Mouse (Mus musculus) right cerebral cortex, postnatal 36 days (tissue): ENCODE results near the gene Eftud2.

Experiments used
- DNase-seq, 2 experiments: peaks; one replicate each; pipeline ENCODE4 v3.0.0; 2022; ENCODE audit warnings: low spot score in 2 of 2, mixed read lengths in 1 of 2

Eftud2 gene

DNA sequence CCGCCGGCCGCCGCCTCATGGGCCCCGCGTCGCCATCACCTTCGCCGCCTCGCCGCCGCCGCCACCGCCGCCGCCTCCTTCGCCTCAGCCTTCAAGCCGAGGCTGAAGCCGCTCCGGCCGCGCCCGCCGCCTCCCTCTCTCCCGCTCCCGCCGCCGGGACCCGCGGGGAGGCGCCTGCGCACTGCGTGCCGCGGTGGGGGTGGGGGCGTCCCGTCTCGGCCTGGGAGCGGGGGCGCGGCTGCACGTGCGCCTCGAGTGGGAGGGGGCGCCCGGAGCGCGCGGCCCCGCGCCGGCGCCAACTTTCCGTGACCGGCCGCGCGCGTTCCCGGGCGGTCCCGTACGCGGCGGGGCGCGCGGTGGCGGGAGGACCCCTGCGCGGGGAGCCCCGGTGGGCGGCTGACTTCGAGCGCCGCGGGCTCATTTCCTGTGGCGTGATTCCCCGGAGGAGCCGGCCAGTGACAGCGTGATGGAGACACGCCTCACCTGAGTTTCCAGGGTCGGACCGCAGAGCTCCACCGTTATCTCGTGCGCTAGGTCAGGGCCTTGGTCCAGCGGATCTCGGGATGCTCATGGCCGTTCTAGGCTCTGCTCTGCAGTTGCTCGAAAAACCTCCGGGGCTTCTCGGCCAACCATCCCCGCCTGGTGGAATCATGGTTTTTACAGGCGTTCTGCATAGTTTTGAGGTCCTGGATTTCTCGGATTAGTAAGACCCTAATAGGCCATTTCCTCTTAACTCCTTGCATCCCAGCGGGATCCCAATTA is 61.6 kb downstream of the Eftud2 start, which contains the start of gene Gjc1:
Gene Gjc1, minus strand, starts transcription at position 680 of the 762 bp plus-strand sequence.
- no peak for DNase-seq

DNA sequence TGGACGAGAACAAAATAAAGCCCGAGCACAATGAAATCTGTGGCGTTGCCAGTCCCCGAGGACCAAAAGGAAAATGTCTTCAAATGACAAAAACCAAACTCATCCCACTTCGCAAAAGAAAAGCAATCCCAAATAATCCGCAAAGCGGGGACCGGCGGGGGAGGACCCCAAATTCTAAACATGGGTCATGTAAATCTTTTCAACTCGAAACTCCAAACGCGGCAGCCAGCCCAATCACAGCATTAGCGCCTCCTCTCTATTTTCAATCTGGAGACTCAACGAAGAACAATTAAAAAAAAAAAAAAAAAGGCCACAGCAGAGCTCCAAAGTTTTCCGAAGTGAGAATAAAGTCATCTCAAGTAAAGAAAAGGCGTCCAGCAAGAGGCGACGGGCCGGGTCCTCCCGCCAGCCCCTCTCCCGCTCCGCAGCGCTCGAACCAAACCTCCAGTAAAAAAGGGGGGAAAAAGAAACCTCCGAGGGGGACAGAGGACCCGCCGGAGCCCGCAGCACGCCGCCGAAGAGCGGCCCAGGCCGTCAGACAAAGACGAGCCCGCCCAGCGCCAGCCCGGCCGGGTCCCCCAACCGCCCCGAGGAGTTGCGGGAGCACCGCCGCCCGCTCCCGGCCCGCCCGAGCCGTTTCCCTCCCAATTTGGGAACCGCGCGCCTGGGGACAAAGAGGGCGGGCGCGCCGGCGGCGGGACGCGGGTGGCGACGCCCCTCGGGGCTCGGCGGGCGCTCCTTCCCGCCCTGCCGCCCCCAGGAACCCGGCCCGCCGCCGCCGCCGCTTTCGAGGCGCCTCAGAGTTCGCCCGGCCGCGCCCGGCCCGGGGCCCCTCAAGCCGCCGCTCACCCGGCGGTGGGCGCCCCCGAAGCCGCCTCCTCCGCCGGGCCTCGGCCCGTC is 62.4 kb downstream of the Eftud2 start:
- no peak for DNase-seq

DNA sequence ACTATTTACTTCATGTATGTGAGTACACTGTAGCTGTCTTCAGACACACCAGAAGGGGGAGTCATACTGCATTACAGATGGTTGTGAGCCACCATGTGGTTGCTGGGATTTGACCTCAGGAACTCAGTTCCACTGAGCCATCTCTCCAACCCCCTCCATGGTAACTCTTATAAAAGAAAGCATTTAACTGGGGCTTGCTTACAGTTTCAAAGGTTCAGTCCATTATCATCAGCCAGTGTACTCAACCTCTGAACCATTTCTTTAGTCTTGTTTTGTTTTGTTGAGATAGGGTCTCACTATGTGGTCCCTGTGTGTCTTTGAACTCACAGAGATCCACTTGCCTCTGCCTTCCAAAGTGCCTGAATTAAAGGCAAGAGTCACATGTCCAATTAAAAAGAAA is 65.9 kb downstream of the Eftud2 start:
- no peak for DNase-seq

DNA sequence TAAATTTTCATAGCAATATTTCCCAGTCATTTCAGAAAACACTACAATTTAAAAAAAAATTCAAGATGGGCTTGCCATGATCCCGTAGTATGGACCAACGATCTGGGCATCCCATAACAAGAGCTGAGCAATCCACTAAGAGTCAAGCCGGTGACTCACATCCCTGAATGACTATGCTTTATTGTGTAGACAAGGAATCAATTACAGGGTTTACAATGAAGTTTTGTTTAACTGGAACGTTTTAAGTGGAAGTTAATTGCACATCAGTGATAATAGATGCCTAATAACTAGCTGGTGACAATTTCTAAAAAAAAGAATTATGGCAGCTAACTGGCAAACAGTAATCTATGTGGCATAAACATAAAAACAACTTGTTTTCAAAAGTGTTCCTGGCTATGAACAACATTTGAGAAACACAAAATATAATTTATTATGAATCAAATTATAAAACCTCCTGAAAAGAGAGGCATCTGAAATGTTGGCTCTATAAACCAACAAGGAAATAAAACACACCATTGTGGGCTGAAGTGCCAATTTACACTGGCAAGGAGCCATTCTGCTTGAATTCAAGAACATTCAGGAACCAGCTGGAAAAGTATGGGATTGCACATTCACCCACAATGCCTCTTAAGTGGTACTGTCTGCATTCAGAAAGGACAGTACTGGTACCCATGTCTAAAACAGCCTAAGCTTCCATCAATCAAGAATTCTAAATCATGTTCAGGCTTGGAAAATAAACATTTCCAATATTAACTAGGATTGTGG is 69.9 kb downstream of the Eftud2 start:
- DNase-seq: no peak

DNA sequence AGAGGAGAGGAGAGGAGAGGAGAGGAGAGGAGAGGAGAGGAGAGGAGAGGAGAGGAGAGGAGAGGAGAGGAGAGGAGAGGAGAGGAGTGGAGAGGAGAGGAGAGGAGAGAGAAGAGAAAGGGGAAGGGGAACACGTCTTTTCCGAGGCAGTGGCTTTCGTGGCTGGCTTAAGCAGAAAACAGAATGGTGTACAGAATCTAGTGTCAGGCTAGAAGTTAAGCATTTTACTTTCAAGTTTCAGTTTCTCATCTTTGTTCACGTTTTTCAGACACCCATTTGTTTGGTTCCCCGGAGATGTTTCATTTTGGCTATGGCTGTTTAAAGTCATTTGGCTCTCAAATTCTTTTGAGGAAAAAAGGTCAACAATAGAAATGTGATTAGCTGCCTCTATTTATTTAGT is 72.5 kb downstream of the Eftud2 start:
- no peak for DNase-seq

DNA sequence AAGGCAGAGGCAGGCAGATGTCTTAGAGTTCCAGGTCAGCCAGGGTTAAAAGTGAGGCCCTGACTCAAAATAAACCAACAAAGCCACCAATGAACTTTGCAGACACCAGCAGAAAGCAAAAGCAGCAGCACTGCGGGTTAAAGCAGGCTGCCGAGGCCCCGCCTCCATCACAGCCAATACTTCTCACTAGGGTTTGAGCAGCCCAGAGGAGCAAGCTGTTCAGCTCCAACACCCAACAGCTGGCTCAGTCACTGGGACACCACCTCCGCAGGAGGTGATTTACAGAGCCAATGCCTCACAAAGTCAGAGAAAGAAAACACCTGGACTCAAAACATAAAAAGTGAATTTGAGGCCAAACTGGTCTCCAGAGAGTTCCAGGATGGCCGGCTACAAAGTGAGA is 77.3 kb downstream of the Eftud2 start:
- DNase-seq: no peak

DNA sequence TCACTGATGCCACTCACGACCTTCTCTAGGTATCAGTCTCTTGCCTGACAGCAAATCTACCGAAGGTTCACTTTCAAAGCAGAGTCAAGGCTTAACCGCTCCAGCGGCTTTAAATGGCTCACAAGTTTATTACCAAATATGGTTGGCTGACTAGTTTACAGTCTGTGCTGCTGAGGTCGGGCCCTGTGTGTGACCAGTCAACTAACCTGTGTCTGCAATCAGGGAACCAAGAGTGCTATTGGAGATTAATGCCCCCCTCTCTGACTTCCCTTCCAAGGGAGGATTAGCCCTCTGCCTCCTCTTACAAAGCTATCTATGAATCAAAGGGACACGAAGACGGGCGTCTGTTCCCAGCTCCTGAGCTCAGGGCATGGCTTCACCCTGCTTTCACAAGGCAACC is 86.6 kb downstream of the Eftud2 start:
- no peak for DNase-seq

DNA sequence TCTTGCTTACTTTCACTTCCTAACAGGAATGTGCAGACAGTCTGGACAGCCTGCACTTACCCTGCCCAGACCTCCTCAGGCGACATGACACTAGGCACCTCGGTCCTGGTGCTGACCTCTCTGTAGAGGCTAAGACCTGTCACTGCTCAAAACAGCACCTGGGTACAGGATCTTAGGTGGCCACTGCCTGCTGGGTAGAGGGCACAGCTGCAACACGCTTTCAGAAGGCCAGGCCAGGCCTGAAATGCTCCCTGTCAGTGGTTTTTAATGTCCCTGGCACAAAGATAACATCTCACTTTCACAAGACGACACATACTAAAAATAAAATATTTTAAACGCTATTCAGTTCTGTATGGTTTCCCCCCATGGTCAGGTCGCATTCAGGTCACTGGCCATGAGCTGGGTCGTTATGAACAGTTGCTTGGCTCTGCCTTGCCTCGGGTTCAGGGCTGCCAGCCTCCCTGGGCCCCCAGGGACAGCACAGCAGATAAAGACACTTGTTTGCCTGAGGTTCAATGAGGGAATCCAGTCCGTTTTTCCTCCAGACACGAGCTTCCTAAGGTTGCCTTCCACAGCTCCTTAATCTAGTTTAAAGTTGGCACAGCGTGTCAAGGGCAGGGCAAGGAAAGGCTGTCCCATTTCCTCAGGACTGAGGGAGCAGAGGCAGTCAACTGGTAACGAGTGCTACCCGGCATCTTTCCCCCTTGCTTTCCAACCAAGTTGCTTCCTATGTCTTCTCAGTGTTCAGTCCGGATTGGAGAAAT is 88.9 kb downstream of the Eftud2 start:
- no peak for DNase-seq
